Mouse (Mus musculus) retina, adult 2 months (tissue): ENCODE results near the gene Arid3c.
"Not testable (repeated sequence)": the region's sequence is repeated elsewhere in the genome, so short reads cannot be mapped to it uniquely, and the experiment has no call there.

Source experiments
- DNase-seq: peaks from one replicate; pipeline ENCODE4 v3.0.0-alpha.2; 2012; ENCODE audit warnings: low read depth, low spot score

Gene Arid3c

DNA sequence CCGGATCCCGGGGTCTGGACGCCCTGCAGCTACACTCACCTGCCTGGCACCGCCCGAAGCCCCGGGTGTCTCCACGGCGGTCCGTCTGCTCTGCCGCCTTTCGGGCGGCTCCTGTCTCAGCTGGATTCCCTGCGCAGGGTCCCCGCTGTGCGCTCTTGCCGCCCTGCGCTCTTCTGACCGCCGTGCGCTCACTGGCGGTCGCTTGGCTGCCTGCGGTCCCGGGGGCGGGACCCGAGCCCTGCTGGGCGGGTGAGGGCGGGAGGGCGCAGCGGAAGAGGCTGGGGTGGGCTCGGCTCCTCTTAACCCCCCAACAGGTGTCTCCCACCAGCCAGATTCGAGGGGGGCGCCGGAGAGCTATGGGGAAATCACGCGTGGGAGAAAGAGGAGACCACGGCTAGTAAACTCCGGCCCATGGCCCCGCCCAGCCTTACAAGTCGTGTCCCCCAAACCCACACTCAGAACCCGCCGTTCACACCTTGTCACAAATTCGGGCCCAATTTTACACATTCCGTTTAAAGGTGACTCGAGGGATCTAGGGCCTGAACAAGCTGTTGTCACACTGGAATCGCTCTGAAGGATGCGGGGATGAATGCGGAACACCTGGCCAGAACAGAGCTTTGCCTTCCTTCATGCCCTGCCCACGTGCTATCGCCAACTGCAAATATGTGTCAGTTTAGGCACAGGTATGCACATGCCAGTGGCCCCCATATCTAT is at the start of gene Arid3c:
Gene Arid3c (minus strand): TSS at position 91 of the 714 bp plus-strand sequence.
- no peak for DNase-seq

DNA sequence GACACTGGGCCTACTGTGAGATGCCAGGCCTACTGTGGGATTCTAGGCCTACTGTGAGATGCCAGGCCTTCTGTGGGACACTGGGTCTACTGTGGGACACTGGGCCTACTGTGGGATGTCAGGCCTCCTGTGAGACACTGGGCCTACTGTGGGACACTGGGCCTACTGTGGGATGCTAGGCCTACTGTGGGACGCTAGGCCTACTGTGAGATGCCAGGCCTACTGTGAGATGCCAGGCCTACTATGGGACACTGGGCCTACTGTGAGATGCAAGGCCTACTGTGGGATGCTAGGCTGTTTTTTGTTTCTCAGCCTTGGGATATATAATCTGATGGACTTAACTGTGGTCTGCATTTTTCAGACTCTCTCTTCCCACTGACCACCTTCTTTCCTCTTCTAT is 44.9 kb upstream of the Arid3c start:
- DNase-seq, result not testable (repeated sequence)

DNA sequence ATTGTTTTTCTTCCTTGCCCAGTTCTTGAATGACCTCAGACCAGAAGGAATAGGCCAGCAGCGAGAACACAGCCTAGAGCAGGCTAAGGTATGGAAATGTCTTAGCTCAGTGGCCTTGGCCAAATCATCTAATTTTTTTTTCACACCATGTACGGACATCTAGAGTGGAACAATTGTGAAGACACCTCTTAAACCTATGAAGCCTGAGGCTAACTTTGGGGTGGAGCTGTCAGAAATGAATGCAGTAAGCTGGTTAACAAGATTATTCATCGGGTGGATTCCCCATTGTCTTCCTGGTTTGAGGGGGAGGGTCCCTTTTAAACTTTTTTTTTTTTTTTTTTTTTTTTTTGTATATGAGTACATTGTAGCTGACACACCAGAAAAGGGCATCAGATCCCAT is 43.6 kb upstream of the Arid3c start:
- not testable (repeated sequence) for DNase-seq

DNA sequence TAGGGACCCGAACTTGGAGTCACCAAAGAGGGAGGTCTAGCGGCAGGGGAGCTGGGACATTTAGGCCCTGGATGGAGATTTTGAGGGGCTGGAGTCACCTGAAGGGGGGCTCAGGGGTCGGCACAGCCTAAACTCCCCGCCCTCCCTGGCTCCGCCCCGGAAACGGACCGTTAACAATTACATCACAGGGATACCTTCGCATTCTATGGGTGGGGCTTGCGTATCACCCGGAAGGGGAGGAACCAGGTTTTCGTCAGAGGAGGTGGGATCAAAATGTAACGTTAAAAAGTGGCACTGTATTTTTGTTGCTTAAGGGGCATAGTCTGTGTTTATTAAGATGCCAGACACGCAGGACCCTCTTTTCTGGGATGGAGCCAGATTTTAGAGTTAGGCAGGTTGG is 43.1 kb upstream of the Arid3c start, which contains the start of gene Ccl27a:
Gene Ccl27a (minus strand): TSS at position 246 of the 400 bp plus-strand sequence.
- DNase-seq, result peak; percentile 73

DNA sequence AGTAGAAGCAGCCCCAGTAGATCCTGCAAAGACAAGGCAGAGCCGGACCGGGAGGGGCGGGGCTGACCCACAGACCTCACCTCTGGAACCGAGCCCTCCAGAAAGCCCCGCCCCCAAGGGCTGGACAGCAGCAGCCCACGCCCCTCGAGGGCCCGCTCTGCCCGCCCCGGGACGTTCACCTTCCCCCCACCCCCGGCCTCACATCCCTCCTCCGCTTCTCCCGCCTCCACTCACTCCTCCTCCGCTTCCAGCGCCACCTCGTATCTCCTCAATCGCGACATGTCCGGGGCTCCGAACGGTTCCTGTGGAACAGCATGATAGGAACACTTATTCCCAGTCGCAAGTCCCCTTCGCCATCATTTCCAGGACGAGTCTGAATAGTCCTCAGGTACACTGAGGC is 42.6 kb upstream of the Arid3c start:
- peak; percentile 41 for DNase-seq

DNA sequence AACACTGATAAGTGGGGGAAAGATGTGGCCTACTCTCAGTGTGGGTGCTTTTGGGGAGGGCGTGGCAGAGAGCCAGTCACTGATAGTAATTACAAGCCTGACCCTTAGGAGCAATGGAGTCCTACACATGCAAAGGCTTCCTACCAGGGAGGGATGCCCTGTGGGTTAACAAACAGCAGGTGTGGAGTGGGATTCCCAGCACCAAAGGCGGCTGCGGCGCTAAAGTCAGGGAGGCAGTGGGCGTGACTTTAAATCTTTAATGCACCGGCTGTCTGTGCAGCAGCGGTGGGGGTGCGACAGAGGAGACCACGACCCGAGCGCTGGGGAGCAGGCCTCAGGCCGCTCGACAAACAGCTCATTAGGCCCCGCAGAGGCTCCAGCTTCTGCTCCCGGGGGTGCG is 42.0 kb upstream of the Arid3c start:
- not testable (repeated sequence) for DNase-seq

DNA sequence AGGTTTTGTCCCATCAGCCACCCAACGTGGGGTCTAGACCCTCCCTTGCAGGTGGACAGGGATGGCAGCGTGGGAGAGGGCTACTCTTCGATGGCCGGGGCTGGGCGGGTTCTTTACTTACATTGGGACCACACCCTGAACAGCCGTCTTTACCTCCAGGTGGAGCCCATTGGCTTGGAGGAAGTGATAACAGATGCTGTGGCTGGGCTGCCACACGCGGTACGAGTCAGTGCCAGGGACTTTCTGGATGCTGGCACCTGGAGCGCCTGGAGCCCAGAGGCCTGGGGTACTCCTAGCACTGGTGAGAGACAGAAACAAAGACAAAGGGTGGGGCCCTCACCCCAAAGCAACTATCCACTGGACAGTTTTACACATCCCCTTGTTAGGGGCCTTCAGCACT is 36.4 kb upstream of the Arid3c start:
- DNase-seq, result not testable (repeated sequence)

DNA sequence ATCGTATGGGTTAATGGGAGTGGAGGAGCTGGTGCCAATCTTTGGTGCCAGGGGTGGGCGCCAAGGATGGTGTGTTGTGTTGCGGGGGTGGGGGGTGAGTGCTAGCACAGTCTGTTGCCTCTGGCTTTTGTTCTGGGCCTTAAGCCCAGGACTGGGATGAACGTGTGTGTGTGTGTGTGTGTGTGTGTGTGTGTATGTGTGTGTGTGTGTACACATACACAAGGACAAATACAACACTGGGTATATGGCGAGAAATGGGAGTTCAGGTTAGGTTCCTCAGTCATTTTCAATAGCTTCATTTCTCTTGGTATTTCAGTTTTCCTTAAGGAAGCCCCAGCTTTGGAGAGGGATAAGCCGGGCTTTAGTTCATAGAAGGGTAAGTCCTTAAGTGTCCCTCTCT is 32.2 kb upstream of the Arid3c start:
- not testable (repeated sequence) for DNase-seq

DNA sequence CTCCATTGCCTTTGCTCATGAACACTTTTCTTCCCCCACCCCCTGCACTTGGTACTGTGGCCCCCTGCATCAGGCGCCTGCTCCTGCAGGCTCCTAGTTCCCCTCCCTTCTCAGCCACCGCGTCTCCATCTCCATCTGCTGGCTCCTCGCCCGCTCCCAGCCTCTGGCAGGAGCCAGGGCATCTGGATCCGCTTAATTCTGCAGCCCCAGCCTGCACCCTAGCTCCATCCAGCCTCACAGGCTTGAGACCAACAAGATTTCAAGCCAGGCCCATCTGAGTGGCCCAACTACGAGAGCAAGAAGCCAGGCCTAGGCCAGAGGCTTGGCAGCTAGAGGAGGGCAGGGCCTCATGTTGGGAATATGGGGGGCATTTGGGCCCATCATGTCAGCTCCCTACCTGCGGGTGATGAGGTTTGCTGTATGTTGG is 31.8 kb upstream of the Arid3c start:
- not testable (repeated sequence) for DNase-seq

DNA sequence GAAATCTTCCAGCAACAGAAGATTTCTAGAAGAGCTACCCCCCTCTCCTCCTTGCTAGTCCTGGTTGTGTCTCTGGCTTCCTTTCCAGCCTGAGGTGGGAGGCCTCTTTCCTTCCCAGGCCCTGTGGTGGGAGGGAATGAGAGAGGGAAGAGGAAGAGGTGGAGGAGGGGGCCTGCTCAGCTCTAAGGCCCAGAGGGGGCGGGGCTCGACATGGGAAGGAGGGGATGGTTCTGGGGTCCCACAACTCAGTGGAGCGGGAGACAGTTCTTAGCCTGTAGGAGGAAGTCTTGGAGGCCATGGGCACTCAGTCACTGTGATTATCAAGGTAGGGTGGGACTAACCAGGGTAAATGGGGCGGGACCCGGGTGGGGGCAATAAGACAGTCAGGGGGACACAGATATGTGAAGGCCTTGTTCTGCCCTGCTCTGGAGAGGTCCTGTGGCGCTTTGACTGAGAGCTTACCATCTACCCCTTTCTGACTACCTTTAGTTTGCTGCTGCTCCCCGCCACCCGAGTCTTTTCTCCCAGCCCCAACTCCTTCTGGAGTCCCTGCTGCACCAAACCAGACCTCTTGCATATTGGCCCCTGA is 31.3 kb upstream of the Arid3c start:
- no peak for DNase-seq

DNA sequence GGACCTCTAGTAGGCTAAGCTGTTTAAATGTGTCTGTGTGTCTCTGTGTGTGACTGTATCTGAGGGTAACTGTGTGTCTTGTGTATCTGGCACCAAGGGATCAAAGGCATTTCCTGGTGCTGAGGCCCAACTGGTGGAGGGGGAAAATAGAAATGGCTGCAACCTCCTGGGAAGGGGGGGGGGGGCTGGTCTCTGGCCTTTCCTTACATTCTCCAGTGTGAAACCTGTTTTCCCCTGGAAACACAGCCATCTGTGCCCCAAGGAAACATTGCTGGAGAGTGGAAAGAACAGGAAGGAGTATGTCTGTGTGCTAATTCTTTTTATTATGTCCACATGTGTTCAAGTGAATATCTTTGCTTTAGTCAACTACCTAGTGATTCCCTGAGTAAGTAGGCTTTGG is 30.7 kb upstream of the Arid3c start:
- DNase-seq, result no peak

DNA sequence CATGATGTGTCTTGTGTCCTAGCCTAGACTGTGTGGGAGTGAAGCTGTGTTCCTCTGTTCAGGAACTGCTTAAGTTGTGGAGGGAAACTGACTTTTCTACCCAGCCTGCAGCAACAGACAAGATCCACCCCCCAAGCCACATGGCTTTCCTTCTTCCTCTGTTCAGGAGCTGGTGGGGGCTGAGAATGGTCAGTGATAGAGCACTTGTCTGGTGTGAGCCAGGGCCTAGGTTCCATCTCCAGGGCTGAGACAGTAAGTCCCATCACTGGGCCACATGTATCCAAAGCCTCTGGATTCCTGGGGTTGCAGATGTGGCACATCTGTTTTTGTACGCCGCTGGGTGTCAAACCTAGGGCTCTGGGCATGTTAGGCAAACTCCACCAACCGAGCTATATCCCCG is 30.0 kb upstream of the Arid3c start:
- no peak for DNase-seq

DNA sequence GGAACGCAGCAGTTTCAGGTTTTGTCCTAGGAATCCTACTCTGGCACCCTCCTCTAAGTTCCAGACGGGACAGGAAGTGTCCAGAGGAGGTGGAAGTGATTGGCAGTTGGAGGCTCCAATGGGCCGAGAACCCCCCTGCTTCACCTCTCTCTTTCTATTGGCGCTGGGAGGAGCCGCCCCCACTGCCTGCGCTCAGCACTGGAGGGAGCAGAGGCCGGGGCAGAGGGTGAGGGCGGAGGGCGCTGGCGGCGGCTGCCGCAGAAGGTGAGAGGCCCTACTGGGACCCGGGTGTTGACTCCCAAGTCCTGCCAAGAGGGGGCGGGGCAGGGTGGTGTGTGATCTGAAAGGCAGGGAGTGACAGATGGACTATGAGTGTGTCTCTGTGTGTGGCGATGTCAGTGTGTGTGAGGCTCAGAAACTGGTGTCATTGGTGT is 29.4 kb upstream of the Arid3c start:
- DNase-seq, result peak; percentile 62

DNA sequence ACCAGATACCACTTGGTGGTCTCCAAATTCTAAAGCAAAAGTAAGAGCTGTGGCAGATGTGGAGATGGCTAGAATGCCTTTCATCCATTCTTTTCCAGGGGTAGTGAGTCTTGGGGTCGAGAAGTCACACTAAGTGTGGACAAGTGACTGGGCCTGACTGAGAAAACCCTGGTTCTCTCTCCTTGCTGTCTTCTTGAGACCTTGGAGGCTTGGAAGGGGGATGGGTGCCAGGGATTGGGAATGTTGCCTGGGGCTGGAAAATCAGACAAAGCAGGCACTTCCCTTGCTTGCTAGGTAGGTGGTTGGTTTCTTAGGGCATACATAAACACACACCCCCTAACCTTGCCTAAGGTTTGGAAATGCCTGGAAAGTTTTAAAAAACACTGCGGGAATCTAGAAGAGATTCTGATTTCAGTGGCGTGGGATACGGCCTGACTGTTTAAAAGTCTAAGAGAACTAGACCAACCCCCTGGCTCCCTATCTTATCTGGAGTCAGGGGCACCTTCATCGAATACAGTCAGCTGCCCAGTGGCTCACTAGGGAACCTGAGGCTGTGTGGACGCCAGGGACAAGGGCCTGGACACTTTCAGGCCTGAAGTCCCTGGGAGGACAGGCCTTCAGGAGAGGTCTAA is 28.8 kb upstream of the Arid3c start:
- no peak for DNase-seq

DNA sequence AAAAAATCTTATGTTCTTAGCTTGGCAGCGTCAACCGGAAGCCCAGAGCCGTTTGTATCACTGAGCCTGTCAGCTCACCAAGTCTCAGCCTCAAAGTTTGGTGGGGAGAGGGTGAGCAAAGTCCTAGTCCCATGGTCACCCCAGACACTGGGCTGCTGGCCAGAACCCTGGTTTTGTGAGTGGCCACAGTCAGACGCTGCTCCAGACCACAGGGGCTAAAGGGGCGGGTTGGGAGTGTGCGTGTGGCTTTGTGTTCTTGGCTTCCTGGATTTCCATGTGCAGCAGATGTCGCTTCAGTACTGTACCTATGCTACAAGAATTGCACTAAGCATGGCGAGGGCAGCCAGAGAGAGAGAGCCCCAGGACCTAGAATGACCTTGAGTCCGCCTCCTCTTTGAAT is 28.3 kb upstream of the Arid3c start:
- no peak for DNase-seq

DNA sequence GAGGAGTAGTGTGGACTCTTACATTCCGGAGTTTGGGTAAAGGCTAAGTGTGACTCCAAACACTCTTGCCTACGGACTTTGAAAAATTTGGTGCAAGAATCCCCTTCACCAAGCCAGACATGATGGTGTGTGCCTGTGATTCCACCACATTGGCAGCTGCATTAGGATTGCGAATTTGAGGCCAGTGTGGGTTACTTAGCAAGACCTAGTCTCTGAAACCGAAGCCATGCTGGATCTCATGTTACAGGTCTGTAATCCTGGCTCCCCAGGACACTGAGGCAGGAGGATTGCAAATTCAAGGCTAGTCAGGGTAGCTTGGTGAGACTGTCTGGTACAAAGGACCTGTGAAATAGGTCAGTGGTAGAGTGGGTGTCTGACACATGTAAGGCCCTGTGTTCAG is 27.8 kb upstream of the Arid3c start:
- no peak for DNase-seq

DNA sequence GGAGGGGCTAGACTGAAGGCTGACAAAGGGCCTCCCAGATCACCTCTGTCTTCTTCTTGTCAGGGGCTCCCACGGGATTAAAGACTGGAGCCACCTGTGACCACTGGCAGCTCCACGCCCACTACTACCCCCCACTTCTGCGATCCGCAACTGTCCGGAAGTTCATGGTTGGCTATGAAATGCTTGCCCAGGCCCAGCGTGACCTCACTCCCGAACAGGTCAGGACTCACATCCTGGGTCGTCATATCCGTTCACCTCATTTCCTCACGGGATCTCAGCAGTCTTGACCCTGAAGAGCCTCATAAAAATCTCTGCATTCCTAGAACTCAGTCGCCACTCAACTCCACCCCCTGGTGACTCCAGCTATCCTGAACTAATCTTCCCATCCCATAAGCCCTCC is 27.1 kb upstream of the Arid3c start:
- DNase-seq, result no peak

DNA sequence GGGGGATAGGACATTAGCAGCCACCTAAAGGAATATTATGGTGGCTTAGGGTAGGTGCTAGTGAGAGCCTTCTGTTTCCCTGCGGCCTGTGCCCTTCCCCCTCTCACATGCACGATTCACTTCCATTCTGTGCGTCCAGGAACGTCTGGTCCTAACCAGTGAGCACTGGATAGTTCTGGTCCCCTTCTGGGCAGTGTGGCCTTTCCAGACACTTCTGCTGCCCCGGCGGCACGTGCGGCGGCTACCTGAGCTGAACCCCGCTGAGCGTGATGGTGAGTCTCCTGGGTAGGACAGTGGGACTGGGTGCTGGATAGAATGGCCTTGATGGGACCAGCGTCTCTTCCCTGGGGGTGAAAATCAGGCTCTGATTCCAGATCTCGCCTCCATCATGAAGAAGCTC is 26.4 kb upstream of the Arid3c start:
- DNase-seq, result no peak

DNA sequence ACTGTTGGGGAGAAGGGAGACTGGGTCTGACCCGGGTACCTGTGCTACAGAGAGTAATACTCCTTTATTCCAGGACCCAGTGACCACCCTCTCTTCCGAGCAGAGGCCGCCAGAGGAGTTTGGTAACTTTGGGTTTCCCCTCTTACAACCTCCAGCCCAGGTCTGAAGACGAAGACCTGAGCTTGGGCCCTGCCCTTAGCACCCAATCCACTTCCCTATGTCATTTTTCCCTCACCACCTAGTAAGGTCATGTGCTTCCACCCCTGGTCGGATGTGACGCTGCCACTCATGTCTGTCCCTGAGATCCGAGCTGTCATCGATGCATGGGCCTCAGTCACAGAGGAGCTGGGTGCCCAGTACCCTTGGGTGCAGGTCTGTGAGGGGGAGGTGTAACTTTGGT is 25.5 kb upstream of the Arid3c start:
- DNase-seq, result no peak

DNA sequence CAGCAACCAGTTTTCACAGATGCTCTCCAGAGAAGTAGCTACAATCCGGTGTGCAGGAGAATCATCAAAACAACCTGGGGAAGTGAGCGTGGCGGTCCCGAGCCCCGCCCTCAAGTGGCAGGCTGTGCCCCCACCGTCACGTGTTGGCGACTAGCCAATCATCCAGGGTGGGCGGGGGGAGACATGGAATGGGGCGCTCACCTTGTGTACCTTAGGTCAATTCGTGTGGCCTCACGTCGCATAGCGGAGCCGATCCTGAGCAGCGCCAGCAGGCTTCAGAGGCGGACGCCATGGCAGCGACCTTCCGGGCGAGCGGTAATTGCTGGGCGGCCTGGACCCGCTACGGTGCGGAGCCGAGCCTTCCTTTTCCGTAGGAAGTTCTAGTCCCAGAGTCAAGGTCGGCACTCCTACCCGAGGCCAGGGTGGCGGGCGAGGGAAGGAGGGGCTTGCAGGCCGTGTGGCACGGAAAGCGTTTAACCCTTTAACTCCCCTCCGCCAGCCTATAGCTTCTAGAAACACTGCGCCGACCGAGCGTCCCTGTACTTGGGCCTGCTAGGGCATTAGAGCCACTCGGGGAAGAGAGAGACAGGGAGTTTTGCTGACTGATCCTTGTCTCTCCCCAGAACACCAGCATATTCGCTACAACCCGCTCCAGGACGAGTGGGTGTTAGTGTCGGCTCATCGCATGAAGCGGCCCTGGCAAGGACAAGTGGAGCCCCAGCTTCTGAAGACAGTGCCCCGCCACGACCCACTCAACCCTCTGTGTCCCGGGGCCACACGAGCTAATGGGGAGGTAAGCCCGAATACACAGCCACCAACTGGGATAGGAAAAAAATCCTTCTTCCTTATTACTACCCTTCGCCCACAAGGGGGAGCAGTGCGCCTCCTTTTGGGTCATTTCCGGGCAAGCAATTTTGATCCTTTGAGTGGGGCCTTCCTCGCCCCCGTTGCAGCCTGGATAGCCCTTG is 24.7 kb upstream of the Arid3c start, which contains the start of gene Sigmar1:
Gene Sigmar1 (minus strand): TSS at position 820 of the 968 bp plus-strand sequence.
- DNase-seq, result peak; percentile 68

DNA sequence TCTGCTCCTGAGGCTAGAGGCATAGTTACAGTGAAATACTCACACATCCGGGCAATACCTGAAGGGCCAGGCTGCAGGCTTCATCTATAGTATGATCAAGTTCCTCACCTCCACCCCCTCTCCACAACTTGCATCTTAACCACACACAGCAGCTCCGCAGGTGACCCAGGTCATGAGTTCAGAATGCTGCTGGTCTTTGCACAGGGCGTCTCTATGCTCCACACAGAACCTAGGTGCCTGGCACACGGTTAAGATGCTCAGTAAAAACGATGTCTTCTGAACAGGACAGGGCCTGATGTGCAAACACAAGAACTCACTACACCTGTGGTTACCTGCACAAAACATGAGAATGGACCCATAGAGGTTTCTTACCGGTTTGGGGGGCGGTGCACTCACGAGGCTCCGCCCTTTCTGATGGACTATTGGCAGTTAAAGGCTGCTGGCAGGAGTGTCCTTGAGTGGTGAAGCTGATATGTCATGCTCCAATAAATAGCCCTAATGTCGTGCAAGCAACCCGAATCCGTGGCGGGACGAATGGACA is 23.9 kb upstream of the Arid3c start, which contains the start of gene Galt:
Gene Galt (plus strand): TSS at position 432 of the 541 bp plus-strand sequence.
- no peak for DNase-seq
